Mouse (Mus musculus): ENCODE measurements around the gene Nid2. TPM values are rescaled to one million over a fixed set of nuclear protein-coding genes. Genes with fewer than 3 reads are reported as not detected.

Nid2 gene
- 20.5 and 25.9 TPM in 2 replicates for polyA plus RNA-seq (2015; fragmentation: Nextera tagmentation; extraction: Ambion mirVana)

DNA sequence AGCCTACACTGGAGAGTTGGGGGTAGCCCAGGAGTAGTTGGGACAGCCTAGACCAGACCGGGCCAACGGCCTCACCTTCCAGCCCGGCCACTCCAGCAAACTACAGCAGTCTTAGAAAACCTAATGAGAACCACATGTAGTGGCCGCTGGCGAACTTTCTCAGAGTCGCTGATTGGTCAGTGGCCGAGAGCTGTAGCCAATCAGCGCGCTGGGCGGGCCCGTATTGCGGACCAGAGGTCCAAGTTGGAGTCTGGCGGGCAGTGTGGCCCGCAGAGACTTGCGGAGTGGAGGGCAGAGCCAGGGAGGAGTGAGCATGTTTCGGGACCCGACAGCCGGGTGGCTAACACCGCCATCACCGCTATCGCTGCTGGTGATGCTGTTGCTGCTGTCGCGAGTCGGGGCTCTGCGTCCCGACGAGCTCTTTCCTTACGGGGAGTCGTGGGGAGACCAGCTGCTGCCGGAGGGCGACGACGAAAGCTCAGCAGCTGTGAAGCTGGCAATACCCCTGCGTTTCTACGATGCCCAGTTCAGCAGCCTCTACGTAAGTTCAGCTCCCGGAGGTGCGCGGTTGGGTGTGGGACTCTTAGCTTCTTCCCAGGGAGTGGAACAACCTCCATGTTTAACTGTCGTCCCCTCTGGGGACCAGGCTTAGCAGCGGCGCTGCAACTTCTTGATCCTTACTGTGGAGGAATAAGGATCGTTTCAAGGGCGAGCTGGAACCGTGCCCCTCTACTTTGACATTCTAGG, at the start of gene Nid2:
TSS of gene Nid2 (plus strand) at position 241 of the 747 bp plus-strand sequence.

DNA sequence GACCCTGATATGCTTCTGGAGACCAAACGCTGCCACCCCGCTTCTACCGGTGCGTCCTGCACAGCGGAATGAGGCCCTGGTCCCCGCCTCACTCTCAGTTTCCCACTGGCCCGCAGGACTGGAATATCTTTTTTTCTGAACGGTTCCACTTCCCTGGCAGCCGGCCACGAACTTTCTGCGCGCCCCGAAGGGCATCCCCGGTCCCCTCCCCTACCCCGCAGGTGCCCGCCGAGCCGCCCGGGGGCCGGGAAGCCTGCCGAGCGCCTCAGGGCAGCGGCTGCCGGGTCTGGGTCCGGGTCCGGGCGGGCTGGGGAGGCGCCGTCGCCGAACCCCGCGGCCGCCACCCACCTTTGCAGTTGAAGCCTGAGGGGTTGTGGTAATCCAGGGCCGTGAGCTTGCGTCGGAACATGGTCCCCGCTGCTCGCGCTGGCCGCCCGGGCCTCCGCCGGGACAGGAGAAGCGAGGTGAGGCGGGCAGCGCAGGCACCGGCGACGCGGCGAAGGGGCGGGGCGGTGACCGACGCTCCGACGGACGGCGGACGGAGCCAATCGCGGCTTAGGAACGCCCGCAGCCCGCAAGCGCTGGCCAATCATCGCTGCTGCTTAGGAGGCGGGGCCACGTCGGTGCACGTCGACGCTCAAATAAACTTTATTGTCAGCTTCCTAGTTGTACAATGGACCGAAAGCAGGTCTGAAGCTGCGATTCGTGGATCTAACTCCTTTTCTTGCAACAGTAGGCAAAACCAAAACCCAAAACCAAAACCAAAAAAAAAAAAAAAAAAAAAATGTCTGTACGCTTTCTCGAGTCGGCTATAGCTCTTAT, 72.5 kb downstream of the Nid2 start, which contains the start of gene Rtraf:
TSS of gene Rtraf (minus strand) at position 504 of the 822 bp plus-strand sequence.

Other genes with a start within 250 kb of the Nid2 start
- gene Gm2244, start 201.3 kb upstream of the Nid2 start, polyA plus RNA-seq (2015; fragmentation: Nextera tagmentation; extraction: Ambion mirVana), result 0.55 and 0.89 TPM in 2 replicates
- gene Gm2237, start 166.1 kb upstream of the Nid2 start, polyA plus RNA-seq (2015; fragmentation: Nextera tagmentation; extraction: Ambion mirVana), result 4.0 and 4.3 TPM in 2 replicates
- 0.48 TPM in 1 of 2 replicates, not detected in the other for gene Gm5458, start 148.7 kb upstream of the Nid2 start, polyA plus RNA-seq (2015; fragmentation: Nextera tagmentation; extraction: Ambion mirVana)
- gene Rtraf, start 72.6 kb downstream of the Nid2 start, polyA plus RNA-seq (2015; fragmentation: Nextera tagmentation; extraction: Ambion mirVana), result 139 and 164 TPM in 2 replicates
- gene Gng2, start 226.4 kb downstream of the Nid2 start, polyA plus RNA-seq (2015; fragmentation: Nextera tagmentation; extraction: Ambion mirVana), result 219 and 247 TPM in 2 replicates